Mouse (Mus musculus): ENCODE measurements around the gene Myo3b. TPM values are rescaled to one million over a fixed set of nuclear protein-coding genes. Genes with fewer than 3 reads are reported as not detected.
A peak's percentile ranks its signal among the peaks of the same experiment; 100 is the strongest.

Myo3b gene
- polyA plus RNA-seq, 1 experiment: 0.04 TPM

DNA sequence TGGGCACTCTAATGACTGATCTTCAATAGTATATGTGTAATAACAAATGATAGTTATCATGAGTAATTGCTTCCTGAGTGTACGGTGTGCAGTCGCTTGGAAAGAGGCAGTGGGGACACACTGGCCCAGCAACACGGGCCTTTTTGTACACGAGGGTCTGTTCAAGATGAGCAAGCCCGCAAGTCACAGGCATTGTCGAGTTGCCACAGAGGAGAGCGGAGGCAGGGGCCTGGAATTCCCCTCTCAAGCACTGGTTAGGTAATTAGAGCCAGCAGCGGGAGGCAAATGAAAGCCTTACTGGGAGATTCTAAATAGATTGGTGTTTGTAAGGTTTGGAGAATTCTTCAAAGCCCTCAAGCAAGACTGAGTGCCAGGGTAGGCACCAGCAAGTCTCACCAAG, 120.6 kb downstream of the Myo3b start:
- no peaks in the 10 kb centered on the region for H3K79me2 ChIP-seq (ENCODE audit: control insufficient read depth, insufficient read depth)
- H3ac ChIP-seq (ENCODE audit: control insufficient read depth, insufficient read length): no peak overlapping the region
- no peak overlapping the region for H3K4me3 ChIP-seq
- no peaks in the 10 kb centered on the region for H3K36me3 ChIP-seq (ENCODE audit: control insufficient read depth, insufficient read depth)
- H3K4me2 ChIP-seq (ENCODE audit: low read depth): no peak overlapping the region
- TF ChIP-seq MYOD1 (IDR thresholded peaks at IDR 0.05; ENCODE audit: control insufficient read depth in 1 of 3, insufficient read length in 2 of 3, low read depth in 2 of 3): no peak
- TF ChIP-seq REST (IDR thresholded peaks at IDR 0.05; ENCODE audit: insufficient read depth, insufficient read length): no peak
- no peak for TF ChIP-seq SRF (IDR thresholded peaks at IDR 0.05; ENCODE audit: control insufficient read depth, insufficient read length, low read depth)
- no peak for TF ChIP-seq POLR2A (IDR thresholded peaks at IDR 0.05; ENCODE audit: insufficient read length, low read depth)
- TF ChIP-seq USF1 (IDR thresholded peaks at IDR 0.05; ENCODE audit: low read depth): no peak
- TF ChIP-seq MYOG (IDR thresholded peaks at IDR 0.05; ENCODE audit: control insufficient read depth in 1 of 3, insufficient read depth in 1 of 3, insufficient read length in 2 of 3, low read depth in 2 of 3): no peak
- TF ChIP-seq MAX (IDR thresholded peaks at IDR 0.05; ENCODE audit: low read depth): no peak
- no peak for TF ChIP-seq E2F4 (IDR thresholded peaks at IDR 0.05; ENCODE audit: insufficient read depth)
- TF ChIP-seq TCF3 (IDR thresholded peaks at IDR 0.05; ENCODE audit: insufficient read length, low read depth): no peak
- no peaks in the 10 kb centered on the region for H3K27me3 ChIP-seq (ENCODE audit: control insufficient read depth, insufficient read depth, insufficient read length)

DNA sequence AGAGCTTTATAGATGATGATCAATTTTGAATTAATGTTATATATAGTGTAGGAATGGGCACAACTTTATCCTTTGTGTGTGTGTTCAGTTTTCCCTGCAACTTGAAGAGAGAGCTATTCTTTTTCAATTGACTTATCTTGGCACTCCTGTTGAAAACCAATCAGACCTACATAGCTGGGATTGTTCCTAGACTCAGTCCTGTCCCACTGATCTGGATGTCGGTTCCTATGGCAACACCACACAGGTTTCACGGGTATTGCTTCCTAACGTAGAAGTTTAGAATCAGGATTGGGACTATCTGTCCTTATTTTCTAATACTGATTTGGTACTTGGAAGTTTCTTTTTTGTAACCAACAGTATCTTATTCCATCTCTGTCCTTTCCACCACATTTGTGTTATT, 127.3 kb downstream of the Myo3b start:
- H3K4me2 ChIP-seq (ENCODE audit: low read depth): no peak overlapping the region
- no peaks in the 10 kb centered on the region for H3K36me3 ChIP-seq (ENCODE audit: control insufficient read depth, insufficient read depth)
- no peak overlapping the region for H3ac ChIP-seq (ENCODE audit: control insufficient read depth, insufficient read length)
- H3K79me2 ChIP-seq (ENCODE audit: control insufficient read depth, insufficient read depth): no peaks in the 10 kb centered on the region
- H3K4me3 ChIP-seq: no peak overlapping the region
- TF ChIP-seq MYOG (IDR thresholded peaks at IDR 0.05; ENCODE audit: control insufficient read depth in 1 of 3, insufficient read depth in 1 of 3, insufficient read length in 2 of 3, low read depth in 2 of 3) (no peak), MAX (IDR thresholded peaks at IDR 0.05; ENCODE audit: low read depth) (no peak), POLR2A (IDR thresholded peaks at IDR 0.05; ENCODE audit: insufficient read length, low read depth) (no peak), POLR2AphosphoS2 (IDR thresholded peaks at IDR 0.05; ENCODE audit: insufficient read length, low read depth) (no peak), USF1 (IDR thresholded peaks at IDR 0.05; ENCODE audit: low read depth) (no peak)
- no peaks in the 10 kb centered on the region for H3K27me3 ChIP-seq (ENCODE audit: control insufficient read depth, insufficient read depth, insufficient read length)

DNA sequence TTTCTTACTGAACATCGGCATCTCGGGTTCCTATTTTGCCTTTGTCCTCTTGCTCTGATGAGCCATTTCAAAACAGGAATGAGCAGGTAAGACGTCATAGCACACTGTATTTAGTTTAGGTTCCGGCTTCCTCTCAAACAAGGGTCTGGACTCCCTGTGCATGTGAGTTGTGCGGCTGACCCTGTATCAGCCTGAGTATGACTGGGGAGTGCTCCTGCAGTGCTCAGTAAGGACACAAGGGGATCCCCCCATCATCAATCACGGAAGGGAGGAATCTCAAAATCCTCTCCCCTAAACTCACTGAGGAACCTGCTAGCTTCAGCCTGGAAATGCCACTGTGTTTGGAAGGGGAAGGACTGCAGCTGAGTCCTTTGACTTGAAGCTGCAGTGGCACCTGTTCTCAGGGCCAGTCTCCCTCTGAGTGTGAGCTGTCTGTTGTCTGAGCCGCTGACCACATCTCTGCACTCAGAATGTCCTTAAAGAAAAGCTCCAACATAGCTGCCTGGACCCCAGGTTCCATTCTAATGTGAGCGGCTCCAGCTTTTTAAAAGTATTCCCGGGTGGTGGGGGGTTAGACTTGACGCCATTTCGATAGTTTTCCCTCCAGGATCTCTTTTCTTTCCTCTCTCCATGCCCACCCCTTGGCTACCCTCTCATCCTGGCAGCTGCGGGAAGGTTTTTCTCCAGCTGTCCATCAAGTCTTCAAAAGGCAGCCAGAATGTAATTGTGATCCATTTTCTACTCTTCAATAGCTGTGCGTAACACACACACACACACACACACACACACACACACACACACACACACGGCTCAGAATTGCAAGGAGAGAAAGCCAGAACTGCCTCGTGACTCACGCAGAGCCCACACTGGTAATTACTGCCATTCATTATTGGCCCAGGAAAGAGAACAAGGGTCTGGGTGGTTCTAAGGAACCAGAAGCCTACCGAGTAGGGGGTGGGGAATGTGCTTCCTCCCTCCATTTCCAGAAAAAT, 129.3 kb downstream of the Myo3b start:
- H3K4me2 ChIP-seq (ENCODE audit: low read depth): no peak overlapping the region
- no peak overlapping the region for H3K4me3 ChIP-seq
- TF ChIP-seq MYOD1 (IDR thresholded peaks at IDR 0.05; ENCODE audit: control insufficient read depth in 1 of 3, insufficient read length in 2 of 3, low read depth in 2 of 3): peak in 2 of 3 experiments; percentile 17 to 36
- TF ChIP-seq E2F4 (IDR thresholded peaks at IDR 0.05; ENCODE audit: insufficient read depth): no peak

DNA sequence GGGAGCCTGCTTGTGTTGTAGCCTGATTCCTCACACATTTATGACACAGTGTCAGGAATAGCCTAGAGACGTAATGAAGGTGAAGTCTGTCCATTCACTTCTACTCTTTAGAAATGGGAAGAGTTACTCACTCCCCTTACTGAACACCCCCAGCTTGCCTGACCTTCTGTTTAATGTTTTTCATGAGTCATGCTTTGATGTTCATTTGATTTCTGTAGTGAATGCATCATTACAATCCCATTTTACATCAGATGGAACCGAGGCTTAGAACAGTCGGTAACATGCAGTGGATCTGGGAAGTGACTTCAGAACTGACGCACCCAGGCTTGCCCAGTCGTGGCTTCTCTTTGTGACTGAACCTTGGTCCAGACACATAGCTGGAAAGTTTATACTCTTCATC, 131.5 kb downstream of the Myo3b start:
- H3ac ChIP-seq (ENCODE audit: control insufficient read depth, insufficient read length): no peak overlapping the region
- no peaks in the 10 kb centered on the region for H3K36me3 ChIP-seq (ENCODE audit: control insufficient read depth, insufficient read depth)
- no peaks in the 10 kb centered on the region for H3K79me2 ChIP-seq (ENCODE audit: control insufficient read depth, insufficient read depth)
- TF ChIP-seq TCF3 (IDR thresholded peaks at IDR 0.05; ENCODE audit: insufficient read length, low read depth): no peak
- no peak for TF ChIP-seq MYOG (IDR thresholded peaks at IDR 0.05; ENCODE audit: control insufficient read depth in 1 of 3, insufficient read depth in 1 of 3, insufficient read length in 2 of 3, low read depth in 2 of 3)
- TF ChIP-seq SRF (IDR thresholded peaks at IDR 0.05; ENCODE audit: control insufficient read depth, insufficient read length, low read depth): no peak
- no peak for TF ChIP-seq USF1 (IDR thresholded peaks at IDR 0.05; ENCODE audit: low read depth)
- TF ChIP-seq MAX (IDR thresholded peaks at IDR 0.05; ENCODE audit: low read depth): no peak
- TF ChIP-seq MYOD1 (IDR thresholded peaks at IDR 0.05; ENCODE audit: control insufficient read depth in 1 of 3, insufficient read length in 2 of 3, low read depth in 2 of 3): no peak
- TF ChIP-seq POLR2A (IDR thresholded peaks at IDR 0.05; ENCODE audit: insufficient read length, low read depth): no peak
- TF ChIP-seq POLR2AphosphoS2 (IDR thresholded peaks at IDR 0.05; ENCODE audit: insufficient read length, low read depth): no peak
- H3K4me3 ChIP-seq: no peak overlapping the region
- no peaks in the 10 kb centered on the region for H3K27me3 ChIP-seq (ENCODE audit: control insufficient read depth, insufficient read depth, insufficient read length)
- no peak overlapping the region for H3K4me2 ChIP-seq (ENCODE audit: low read depth)

More for the DNA sequence above, 129.3 kb downstream of the Myo3b start:
- H3K36me3 ChIP-seq (ENCODE audit: control insufficient read depth, insufficient read depth): no peaks in the 10 kb centered on the region
- no peaks in the 10 kb centered on the region for H3K79me2 ChIP-seq (ENCODE audit: control insufficient read depth, insufficient read depth)
- H3K27me3 ChIP-seq (ENCODE audit: control insufficient read depth, insufficient read depth, insufficient read length): no peaks in the 10 kb centered on the region
- H3ac ChIP-seq (ENCODE audit: control insufficient read depth, insufficient read length): no peak overlapping the region

DNA sequence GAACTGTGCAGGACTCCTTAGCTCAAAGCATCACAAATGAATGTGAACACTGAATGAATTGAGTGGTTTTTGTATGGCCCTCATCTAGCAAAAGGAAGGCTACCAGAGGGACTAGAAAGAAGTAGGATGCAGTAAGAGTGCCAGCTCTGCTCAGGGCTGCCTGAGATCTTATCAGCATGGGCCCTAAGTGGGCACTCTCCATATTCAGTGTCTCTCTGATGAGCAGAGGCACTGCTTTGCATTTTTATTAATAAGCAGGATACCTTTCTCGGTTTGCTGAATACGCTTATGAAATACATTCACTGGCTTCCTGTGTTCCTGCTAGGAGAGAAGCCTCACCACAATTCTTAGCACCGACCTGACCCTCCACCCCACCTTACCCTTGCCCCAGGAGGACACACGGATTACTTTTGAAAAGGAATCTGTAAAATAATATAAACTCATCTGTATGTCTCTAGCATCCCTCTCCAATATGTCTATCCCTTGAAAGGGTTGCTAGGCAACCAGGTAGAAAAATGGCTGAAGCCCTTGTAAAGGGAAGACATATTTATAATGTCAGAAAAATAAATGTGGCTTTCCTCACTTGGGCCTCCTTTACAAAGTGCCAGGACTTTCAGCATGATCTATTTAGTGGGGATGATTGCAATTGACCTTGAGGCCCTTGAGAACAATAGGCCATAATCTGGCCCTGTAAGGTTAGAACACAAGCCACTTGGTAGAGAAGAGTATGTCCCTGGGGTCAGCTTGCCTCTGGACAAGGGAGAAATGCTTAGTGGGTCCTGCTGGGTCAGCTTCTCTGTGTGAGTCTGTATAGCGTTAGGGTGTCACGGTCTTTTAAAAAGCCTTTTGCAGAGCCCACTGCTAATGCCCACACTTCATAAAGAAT, 138.1 kb downstream of the Myo3b start:
- Histone ChIP-seq H3K4me2 (ENCODE audit: low read depth) (no peak overlapping the region), H3K27me3 (ENCODE audit: control insufficient read depth, insufficient read depth, insufficient read length) (no peaks in the 10 kb centered on the region), H3K79me2 (ENCODE audit: control insufficient read depth, insufficient read depth) (no peaks in the 10 kb centered on the region), H3K36me3 (ENCODE audit: control insufficient read depth, insufficient read depth) (no peaks in the 10 kb centered on the region), H3ac (ENCODE audit: control insufficient read depth, insufficient read length) (no peak overlapping the region), H3K4me3 (no peak overlapping the region)
- TF ChIP-seq MYOG (IDR thresholded peaks at IDR 0.05; ENCODE audit: control insufficient read depth in 1 of 3, insufficient read depth in 1 of 3, insufficient read length in 2 of 3, low read depth in 2 of 3) (no peak), SRF (IDR thresholded peaks at IDR 0.05; ENCODE audit: control insufficient read depth, insufficient read length, low read depth) (no peak), MYOD1 (IDR thresholded peaks at IDR 0.05; ENCODE audit: control insufficient read depth in 1 of 3, insufficient read length in 2 of 3, low read depth in 2 of 3) (no peak), POLR2A (IDR thresholded peaks at IDR 0.05; ENCODE audit: insufficient read length, low read depth) (no peak), CEBPB (IDR thresholded peaks at IDR 0.05; ENCODE audit: insufficient read depth, poor library complexity, severe bottlenecking) (no peak), REST (IDR thresholded peaks at IDR 0.05; ENCODE audit: insufficient read depth, insufficient read length) (no peak), POLR2AphosphoS2 (IDR thresholded peaks at IDR 0.05; ENCODE audit: insufficient read length, low read depth) (no peak), E2F4 (IDR thresholded peaks at IDR 0.05; ENCODE audit: insufficient read depth) (no peak), TCF12 (IDR thresholded peaks at IDR 0.05; ENCODE audit: insufficient read depth, poor library complexity, severe bottlenecking) (no peak), TCF3 (IDR thresholded peaks at IDR 0.05; ENCODE audit: insufficient read length, low read depth) (no peak), USF1 (IDR thresholded peaks at IDR 0.05; ENCODE audit: low read depth) (no peak), MAX (IDR thresholded peaks at IDR 0.05; ENCODE audit: low read depth) (no peak)

Measured in myocyte (in vitro differentiated cells).